20 mouse cellular contexts compared by ENCODE assay signal in genomic region chr15:90887466-90887865, GRCm38 (mm10).
DNase-seq lines count a peak whose midpoint lies in the region; ATAC-seq and TF ChIP-seq lines count a peak whose summit lies in the region.
"Had no signal": no experiment of that assay in that cellular context is flagged by ENCODE, and none has a peak within 500 bp of the region (broad histone marks: within the 10 kb centered on the region; RNA-seq: fewer than 3 reads in every experiment).

No protein-coding gene starts in this region.

- H3K9me3 ChIP-seq in forebrain, postnatal 0 days (ENCODE audit: low read length) = no peaks in the 10 kb centered on the region
- no peaks in the 10 kb centered on the region for H3K9me3 ChIP-seq in forebrain, embryonic 10.5 days
- H3K9me3 ChIP-seq: heart, embryonic 15.5 days; kidney, embryonic 15.5 days; limb, embryonic 13.5 days; liver, embryonic 15.5 days had no signal

- H3K4me1 ChIP-seq in forebrain, postnatal 0 days (ENCODE audit: insufficient read depth) = no peaks in the 10 kb centered on the region; the same call in 1 of the 2 replicates
- H3K4me1 ChIP-seq in forebrain, embryonic 10.5 days = no peaks in the 10 kb centered on the region
- H3K4me1 ChIP-seq: heart, embryonic 15.5 days; kidney, embryonic 15.5 days; limb, embryonic 13.5 days; liver, embryonic 15.5 days; megakaryocyte, embryonic 14.5 days had no signal

- H3K27ac ChIP-seq in forebrain, postnatal 0 days (ENCODE audit: low read depth, low read length) = 0 out of 2 replicates have a peak overlapping the region, but pooled peaks have one; percentile 3
- no peak overlapping the region for H3K27ac ChIP-seq in forebrain, embryonic 10.5 days
- H3K27ac ChIP-seq: heart, embryonic 15.5 days; kidney, embryonic 15.5 days; layer of hippocampus, adult 2 months; limb, embryonic 13.5 days; liver, embryonic 15.5 days had no signal

- H3K4me2 ChIP-seq in forebrain, postnatal 0 days (ENCODE audit: low read depth) = no peak overlapping the region
- H3K4me2 ChIP-seq: heart, embryonic 15.5 days; kidney, embryonic 15.5 days; limb, embryonic 13.5 days; liver, embryonic 15.5 days had no signal

- H3K9ac ChIP-seq in forebrain, postnatal 0 days = no peak overlapping the region
- H3K9ac ChIP-seq: heart, embryonic 15.5 days; kidney, embryonic 15.5 days; limb, embryonic 13.5 days; liver, embryonic 15.5 days had no signal

- intact Hi-C loops in left cerebral cortex, postnatal 25 days (cut with DNase I) = no loop called here

- H3K27me3 ChIP-seq in forebrain, postnatal 0 days (ENCODE audit: insufficient read depth, low read length) = no peaks in the 10 kb centered on the region
- H3K27me3 ChIP-seq in forebrain, embryonic 10.5 days (ENCODE audit: poor library complexity, severe bottlenecking) = no peaks in the 10 kb centered on the region
- H3K27me3 ChIP-seq: heart, embryonic 15.5 days; kidney, embryonic 15.5 days; limb, embryonic 13.5 days; liver, embryonic 15.5 days; megakaryocyte, embryonic 14.5 days had no signal

- peak; percentile 58; the same call in 1 of the 2 replicates for ATAC-seq in forebrain, postnatal 0 days
- ATAC-seq in CD4-positive, CD25-positive, alpha-beta regulatory T cell, adult 4 months = no peak
- ATAC-seq: activated CD4-positive, CD25-positive, alpha-beta regulatory T cell, adult 4 months had no signal

- 54% methylated on average over 8 of the region's 8 CpGs for WGBS in forebrain, postnatal 0 days
- WGBS in forebrain, embryonic 10.5 days = 85% methylated on average over 8 of the region's 8 CpGs

- no peak for TF ChIP-seq CTCF in forebrain, postnatal 0 days (IDR thresholded peaks at IDR 0.05; ENCODE audit: low read depth)

- H3K4me3 ChIP-seq in forebrain, postnatal 0 days (ENCODE audit: low read depth, low read length) = no peak overlapping the region
- H3K4me3 ChIP-seq in forebrain, embryonic 10.5 days = no peak overlapping the region
- H3K4me3 ChIP-seq: heart, embryonic 15.5 days; kidney, embryonic 15.5 days; layer of hippocampus, adult 2 months; limb, embryonic 13.5 days; liver, embryonic 15.5 days; megakaryocyte, embryonic 14.5 days had no signal

- DNase-seq in forebrain, postnatal 0 days = peak; percentile 53
- DNase-seq in forebrain, embryonic 10.5 days (ENCODE audit: extremely low spot score, low spot score) = no peak
- peak; percentile 4 to 6 for DNase-seq in layer of hippocampus, adult 8-10 months (ENCODE audit: low spot score in 2 of 2)
- DNase-seq in layer of hippocampus, postnatal 36 days = no peak
- peak; percentile 80 for DNase-seq in brain, adult 2 months (ENCODE audit: low read depth, low spot score)
- peak; percentile 47 to 48 for DNase-seq in left cerebral cortex, postnatal 25 days (ENCODE audit: low spot score in 2 of 2)
- DNase-seq in kidney, adult 8-10 months = no peak
- DNase-seq: adrenal gland, postnatal 36 days; cerebellum, postnatal 36 days; heart, adult 18-20 months; lung, postnatal 10 days; thymus, postnatal 14 days had no signal

- no peaks in the 10 kb centered on the region for H3K36me3 ChIP-seq in forebrain, postnatal 0 days (ENCODE audit: insufficient read depth)
- H3K36me3 ChIP-seq in forebrain, embryonic 10.5 days (replicated peaks) = no peaks in the 10 kb centered on the region
- H3K36me3 ChIP-seq: heart, embryonic 15.5 days; kidney, embryonic 15.5 days; limb, embryonic 13.5 days; liver, embryonic 15.5 days had no signal

Comparison
In these comparisons a context has a peak if more than half of its experiments do, and no peak if none do; other contexts are left out.
1. DNase-seq: peak in forebrain, postnatal 0 days (single experiment), layer of hippocampus, adult 8-10 months (2 of 2), brain, adult 2 months (single experiment) and left cerebral cortex, postnatal 25 days (2 of 2); none in forebrain, embryonic 10.5 days (single experiment), layer of hippocampus, postnatal 36 days (0 of 2) and kidney, adult 8-10 months (0 of 2).